Mouse (Mus musculus) MEL (cell line): ENCODE results near the gene Iqcf3.

ENCODE experiments used
- CHD2 ChIP-seq: IDR thresholded peaks from 2 replicates; pipeline ENCODE4 v1.6.1; 2011; ENCODE audit warnings: low read length, improper control_type of control experiment
- CTCF ChIP-seq, 3 experiments: IDR thresholded peaks in 2 of 3; conservative IDR thresholded peaks in 1 of 3; 2 replicates each; pipeline ENCODE4 v1.5.1; 2011 to 2012; ENCODE audit warnings: low read length in 3 of 3, low read depth in 2 of 3, mild to moderate bottlenecking in 2 of 3, improper control_type of control experiment in 1 of 3, inconsistent platforms in 1 of 3, mixed read lengths in 1 of 3, moderate library complexity in 1 of 3; ENCODE audit not compliant: control insufficient read depth in 1 of 3, insufficient read depth in 1 of 3, poor library complexity in 1 of 3, severe bottlenecking in 1 of 3
- EP300 ChIP-seq, 2 experiments: IDR thresholded peaks; 2 replicates each; pipeline ENCODE4 v1.6.1; 2011; ENCODE audit warnings: improper control_type of control experiment in 2 of 2, low read length in 2 of 2, low read depth in 1 of 2, mild to moderate bottlenecking in 1 of 2
- ETS1 ChIP-seq: IDR thresholded peaks from 2 replicates; pipeline ENCODE4 v1.6.1; 2012; ENCODE audit warnings: low read depth, mild to moderate bottlenecking, inconsistent platforms, low read length, improper control_type of control experiment, moderate library complexity
- NELFE ChIP-seq: IDR thresholded peaks from 2 replicates; pipeline ENCODE4 v1.6.1; 2011; ENCODE audit warnings: low read depth, low read length, improper control_type of control experiment
- POLR2A ChIP-seq, 2 experiments: IDR thresholded peaks; 2 replicates each; pipeline ENCODE4 v1.6.1; 2011 to 2012; ENCODE audit warnings: low read length in 2 of 2, mild to moderate bottlenecking in 2 of 2, control low read depth in 1 of 2, improper control_type of control experiment in 1 of 2, low read depth in 1 of 2, moderate library complexity in 1 of 2; ENCODE audit not compliant: control insufficient read depth in 1 of 2, insufficient read depth in 1 of 2, poor library complexity in 1 of 2
- POLR2AphosphoS5 ChIP-seq: IDR thresholded peaks from 2 replicates; pipeline ENCODE4 v1.6.1; 2012; ENCODE audit warnings: low read depth, borderline replicate concordance, mild to moderate bottlenecking, inconsistent platforms, low read length, moderate library complexity, mixed read lengths
- TAL1 ChIP-seq: IDR thresholded peaks from 2 replicates; pipeline ENCODE4 v1.6.1; 2012; ENCODE audit warnings: mild to moderate bottlenecking, inconsistent platforms, low read length, moderate library complexity, mixed read lengths
- TCF12 ChIP-seq: IDR thresholded peaks from 2 replicates; pipeline ENCODE4 v1.6.1; 2014; ENCODE audit warnings: low read depth, mild to moderate bottlenecking, inconsistent platforms, low read length, improper control_type of control experiment, moderate library complexity
- USF1 ChIP-seq: IDR thresholded peaks from 2 replicates; pipeline ENCODE4 v1.6.1; 2014; ENCODE audit warnings: low read depth, mild to moderate bottlenecking, inconsistent platforms, low read length, improper control_type of control experiment, moderate library complexity
- ZC3H11A ChIP-seq: IDR thresholded peaks from 2 replicates; pipeline ENCODE4 v1.6.1; 2012; ENCODE audit warnings: low read depth, mild to moderate bottlenecking, inconsistent platforms, low read length, improper control_type of control experiment
- ZKSCAN1 ChIP-seq: IDR thresholded peaks from 2 replicates; pipeline ENCODE4 v1.6.1; 2012; ENCODE audit warnings: low read depth, mild to moderate bottlenecking, inconsistent platforms, low read length, improper control_type of control experiment, moderate library complexity
- ZMIZ1 ChIP-seq: IDR thresholded peaks from 2 replicates; pipeline ENCODE4 v1.6.1; 2012; ENCODE audit warnings: low read depth, mild to moderate bottlenecking, inconsistent platforms, low read length, improper control_type of control experiment, moderate library complexity

GRCm38 (mm10) chr9:106534975-106535374 is 26.5 kb downstream of the Iqcf3 start:
- no peak for TF ChIP-seq CHD2
- no peak for TF ChIP-seq ZMIZ1
- no peak for TF ChIP-seq ETS1
- no peak for TF ChIP-seq TCF12
- TF ChIP-seq ZC3H11A: no peak
- TF ChIP-seq CTCF (IDR thresholded peaks at IDR 0.05 in 2 of 3, conservative IDR thresholded peaks at IDR 0.05 in 1 of 3; ENCODE audit: control insufficient read depth in 1 of 3, insufficient read depth in 1 of 3, low read depth in 2 of 3, low read length in 3 of 3, poor library complexity in 1 of 3, severe bottlenecking in 1 of 3): no peak
- no peak for TF ChIP-seq USF1
- no peak for TF ChIP-seq POLR2A (IDR thresholded peaks at IDR 0.05; ENCODE audit: control insufficient read depth in 1 of 2, insufficient read depth in 1 of 2, low read depth in 1 of 2, low read length in 2 of 2, poor library complexity in 1 of 2)
- TF ChIP-seq TAL1: no peak
- no peak for TF ChIP-seq NELFE
- no peak for TF ChIP-seq EP300 (IDR thresholded peaks at IDR 0.05; ENCODE audit: low read depth in 1 of 2, low read length in 2 of 2)
- TF ChIP-seq POLR2AphosphoS5: no peak
- TF ChIP-seq ZKSCAN1: no peak
